Mouse (Mus musculus) leukemia stem cell, adult 10-12 weeks (primary cell): ENCODE data around the gene Cdc37l1. TPM values are rescaled to one million over a fixed set of nuclear protein-coding genes. Genes with fewer than 3 reads are reported as not detected.

Experiments
- polyA plus RNA-seq: library from polyadenylated mRNA; stranded (reverse); fragments of >175 nt; gene quantifications from 2 replicates; pipeline ENCODE4 v1.2.3, GENCODE M21; 2012; ENCODE audit warnings: low replicate concordance

Gene Cdc37l1
- 3.6 and 7.1 TPM in 2 replicates for polyA plus RNA-seq

DNA sequence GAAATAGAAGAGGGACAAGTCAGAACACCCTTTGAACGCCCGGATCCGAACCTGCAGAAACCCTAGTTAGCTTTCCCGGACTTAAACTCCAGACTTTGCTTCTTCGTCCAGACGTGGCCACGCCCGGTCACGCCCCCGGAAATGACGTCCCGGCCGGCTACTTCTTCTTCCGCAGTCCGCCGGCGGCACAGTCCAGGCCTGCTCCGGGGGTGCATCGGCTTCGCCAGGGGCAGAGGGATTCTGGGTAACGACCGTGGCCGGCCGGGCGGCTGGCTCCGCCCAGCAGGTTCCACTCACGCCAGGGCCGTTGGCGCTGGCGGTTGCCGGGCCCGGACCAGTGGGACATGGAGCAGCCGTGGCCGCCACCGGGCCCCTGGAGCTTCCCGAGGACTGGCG is at the start of gene Cdc37l1:
TSS of gene Cdc37l1 (plus strand) at position 159 of the 396 bp plus-strand sequence.

DNA sequence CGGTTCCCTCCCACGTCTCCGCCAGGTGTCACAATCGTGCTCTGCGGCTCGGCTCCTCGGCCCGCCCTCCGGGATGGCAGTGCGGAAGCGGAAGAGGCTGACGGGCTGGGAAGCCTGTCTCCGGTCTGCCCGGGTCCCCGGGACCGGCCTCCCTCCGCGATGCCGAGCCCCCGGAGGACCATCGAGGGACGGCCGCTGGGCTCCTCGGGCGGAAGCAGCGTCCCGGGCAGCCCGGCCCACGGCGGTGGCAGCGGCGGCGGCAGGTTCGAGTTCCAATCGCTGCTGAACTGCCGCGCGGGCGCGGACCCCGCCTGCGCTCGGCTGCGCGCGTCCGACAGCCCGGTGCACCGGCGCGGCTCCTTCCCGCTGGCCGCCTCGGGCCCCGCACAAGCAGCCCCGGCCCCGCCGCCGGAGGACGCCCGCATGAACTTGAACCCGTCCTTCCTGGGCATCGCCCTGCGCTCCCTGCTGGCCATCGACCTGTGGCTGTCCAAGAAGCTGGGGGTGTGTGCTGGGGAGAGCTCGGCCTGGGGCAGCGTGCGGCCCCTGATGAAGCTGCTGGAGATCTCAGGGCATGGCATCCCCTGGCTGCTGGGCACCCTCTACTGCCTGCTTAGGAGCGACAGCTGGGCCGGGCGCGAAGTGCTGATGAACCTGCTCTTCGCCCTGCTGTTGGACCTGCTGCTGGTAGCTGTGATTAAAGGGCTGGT is 26.2 kb upstream of the Cdc37l1 start, which contains the start of gene Plpp6:
TSS of gene Plpp6 (plus strand) at position 112 of the 710 bp plus-strand sequence.

GRCm38 (mm10) chr19:28967652-28968051 is 22.5 kb upstream of the Cdc37l1 start, which contains the start of gene 4430402I18Rik:
TSS of gene 4430402I18Rik (minus strand) at chr19:28967800.

GRCm38 (mm10) chr19:29047334-29048170 is 57.4 kb downstream of the Cdc37l1 start, which contains the start of gene Ak3:
TSS of gene Ak3 (minus strand) at chr19:29047961.

Other genes with a start within 250 kb of the Cdc37l1 start
- 0.83 TPM in 1 of 2 replicates, not detected in the other for gene Slc1a1, start 155.3 kb upstream of the Cdc37l1 start, polyA plus RNA-seq
- gene Plpp6, start 26.4 kb upstream of the Cdc37l1 start, polyA plus RNA-seq = 3.5 and 5.6 TPM in 2 replicates
- gene 4430402I18Rik, start 22.6 kb upstream of the Cdc37l1 start, polyA plus RNA-seq = 0.09 TPM in 1 of 2 replicates, not detected in the other
- 16.5 and 20.8 TPM in 2 replicates for gene Ak3, start 57.6 kb downstream of the Cdc37l1 start, polyA plus RNA-seq
- 37.3 and 51.3 TPM in 2 replicates for gene Rcl1, start 111.0 kb downstream of the Cdc37l1 start, polyA plus RNA-seq